Mouse (Mus musculus) bone marrow, adult 2 months (tissue): ENCODE measurements around the gene Lgals2.

ENCODE experiments used
- CTCF ChIP-seq: fragments of 200-500 bp; IDR thresholded peaks from 2 replicates; pipeline ENCODE4 v1.5.1; 2011; ENCODE audit warnings: low read length, control low read depth; ENCODE audit not compliant: control insufficient read depth, insufficient read depth
- POLR2A ChIP-seq: fragments of 200-500 bp; IDR thresholded peaks from 2 replicates; pipeline ENCODE4 v1.6.1; 2011; ENCODE audit warnings: low read depth, mild to moderate bottlenecking, control low read depth, low read length, borderline replicate concordance; ENCODE audit not compliant: control insufficient read depth

GRCm38 (mm10) chr15:78859714-78860113 is 4.4 kb upstream of the Lgals2 start:
- TF ChIP-seq POLR2A (no peak), CTCF (no peak)
